Mouse (Mus musculus) kidney, adult 2 months (tissue): ENCODE results near the gene Vasp. TPM values are rescaled to one million over a fixed set of nuclear protein-coding genes. Genes with fewer than 3 reads are reported as not detected.
A peak's percentile ranks its signal among the peaks of the same experiment; 100 is the strongest.

Experiments used
- DNase-seq: peaks from one replicate; pipeline ENCODE4 v3.0.0; 2021
- H3K27ac ChIP-seq: fragments of 200-500 bp; 2 replicates; pipeline ENCODE4 v1.5.1; 2012; ENCODE audit warnings: low read depth, low read length, control low read depth, inconsistent platforms; ENCODE audit not compliant: insufficient read depth
- H3K27me3 ChIP-seq: fragments of 200-500 bp; replicated peaks from 2 replicates; pipeline ENCODE4 v1.6.1; 2012; ENCODE audit warnings: mild to moderate bottlenecking, moderate library complexity, low read length, inconsistent platforms; ENCODE audit not compliant: control insufficient read depth, insufficient read depth
- H3K36me3 ChIP-seq: fragments of 200-500 bp; 2 replicates; pipeline ENCODE4 v1.6.1; 2012; ENCODE audit warnings: mild to moderate bottlenecking, moderate library complexity, low read length, inconsistent platforms; ENCODE audit not compliant: control insufficient read depth, insufficient read depth
- H3K4me1 ChIP-seq: fragments of 200-500 bp; 2 replicates; pipeline ENCODE4 v1.6.1; 2011; ENCODE audit warnings: low read length; ENCODE audit not compliant: control insufficient read depth, insufficient read depth
- H3K4me3 ChIP-seq: fragments of 200-500 bp; 2 replicates; pipeline ENCODE4 v1.5.1; 2011; ENCODE audit warnings: mild to moderate bottlenecking, low read depth, low read length, control low read depth; ENCODE audit not compliant: insufficient read depth
- CTCF ChIP-seq: fragments of 200-500 bp; conservative IDR thresholded peaks from 2 replicates; pipeline ENCODE4 v1.5.1; 2011; ENCODE audit warnings: low read depth, mild to moderate bottlenecking, control low read depth, low read length, moderate library complexity, mixed read lengths; ENCODE audit not compliant: insufficient read depth, insufficient read length
- POLR2A ChIP-seq: fragments of 200-500 bp; IDR thresholded peaks from one replicate; pipeline ENCODE4 v1.6.1; 2011; ENCODE audit warnings: low read depth, low read length, control low read depth
- WGBS: fragments of 180-500 bp; shearing (Covaris S2); methylation state at CpG from one replicate; pipeline ENCODE4 v1.1.7; 2018; 5-methylcytosine and 5-hydroxymethylcytosine counted together
- polyA plus RNA-seq: library from polyadenylated mRNA; depleted of rRNA; stranded (reverse); fragments of >200 nt; gene quantifications from 2 replicates; pipeline ENCODE4 v1.2.3, GENCODE M21; 2012

Gene Vasp
- polyA plus RNA-seq, 1 experiment: 71.5 TPM

GRCm38 (mm10) chr7:19242005-19242404 lies 29.6 kb downstream of the Vasp start:
- no peak overlapping the region for H3K4me3 ChIP-seq
- H3K4me1 ChIP-seq: peaks cover 3% of the 10 kb centered on the region; the same call in 1 of the 2 replicates
- no peak for DNase-seq
- 58% methylated on average over 1 of the region's 1 CpGs for WGBS
- H3K36me3 ChIP-seq: no peaks in the 10 kb centered on the region
- H3K27me3 ChIP-seq: no peaks in the 10 kb centered on the region
- TF ChIP-seq CTCF: no peak
- TF ChIP-seq POLR2A: no peak
- H3K27ac ChIP-seq: no peak overlapping the region

GRCm38 (mm10) chr7:19240905-19241463 lies 30.6 kb downstream of the Vasp start:
- TF ChIP-seq CTCF: no peak
- TF ChIP-seq POLR2A: no peak
- 87% methylated on average over 8 of the region's 8 CpGs for WGBS
- Histone ChIP-seq H3K36me3 (no peaks in the 10 kb centered on the region), H3K4me3 (no peak overlapping the region), H3K27me3 (no peaks in the 10 kb centered on the region), H3K27ac (no peak overlapping the region), H3K4me1 (peaks cover 3% of the 10 kb centered on the region; the same call in 1 of the 2 replicates)
- no peak for DNase-seq

GRCm38 (mm10) chr7:19239986-19240385 lies 31.6 kb downstream of the Vasp start:
- Histone ChIP-seq H3K4me3 (no peak overlapping the region), H3K27me3 (no peaks in the 10 kb centered on the region), H3K27ac (no peak overlapping the region), H3K36me3 (no peaks in the 10 kb centered on the region), H3K4me1 (peaks cover 3% of the 10 kb centered on the region; the same call in 1 of the 2 replicates)
- TF ChIP-seq CTCF: no peak
- 58% methylated on average over 4 of the region's 4 CpGs for WGBS
- DNase-seq: no peak

- H3K27me3 ChIP-seq: no peaks in the 10 kb centered on the region
- TF ChIP-seq CTCF (peak; percentile 96), POLR2A (no peak)
- H3K27ac ChIP-seq: no peak overlapping the region
- peak; percentile 92 for DNase-seq
- H3K4me1 ChIP-seq: peaks cover 3% of the 10 kb centered on the region; the same call in 1 of the 2 replicates
- H3K36me3 ChIP-seq: no peaks in the 10 kb centered on the region
- 0% methylated on average over 1 of the region's 1 CpGs for WGBS
- H3K4me3 ChIP-seq: no peak overlapping the region
These were observed 32.2 kb downstream of the Vasp start for GRCm38 (mm10) chr7:19239423-19239822.

- Histone ChIP-seq H3K27me3 (no peaks in the 10 kb centered on the region), H3K4me3 (no peak overlapping the region), H3K4me1 (peaks cover 3% of the 10 kb centered on the region; the same call in 1 of the 2 replicates), H3K27ac (no peak overlapping the region), H3K36me3 (no peaks in the 10 kb centered on the region)
- no peak for TF ChIP-seq POLR2A
- TF ChIP-seq CTCF: no peak
- 91% methylated on average over 4 of the region's 4 CpGs for WGBS
- no peak for DNase-seq
These were observed 33.3 kb downstream of the Vasp start for GRCm38 (mm10) chr7:19238344-19238743.

- TF ChIP-seq CTCF (no peak), POLR2A (no peak)
- WGBS: 62% methylated on average over 2 of the region's 2 CpGs
- Histone ChIP-seq H3K4me3 (no peak overlapping the region), H3K36me3 (no peaks in the 10 kb centered on the region), H3K4me1 (peaks cover 15% of the 10 kb centered on the region; the same call in 1 of the 2 replicates), H3K27me3 (no peaks in the 10 kb centered on the region), H3K27ac (no peak overlapping the region)
- DNase-seq: no peak
These were observed 35.2 kb downstream of the Vasp start for GRCm38 (mm10) chr7:19236411-19236810.

GRCm38 (mm10) chr7:19235092-19235671 lies 36.4 kb downstream of the Vasp start:
- H3K27me3 ChIP-seq: no peaks in the 10 kb centered on the region
- no peak for TF ChIP-seq POLR2A
- TF ChIP-seq CTCF: no peak
- H3K4me1 ChIP-seq: peaks cover 26% of the 10 kb centered on the region; the same call in 1 of the 2 replicates
- DNase-seq: no peak
- no peak overlapping the region for H3K4me3 ChIP-seq
- H3K27ac ChIP-seq: no peak overlapping the region
- WGBS: 61% methylated on average over 2 of the region's 2 CpGs
- no peaks in the 10 kb centered on the region for H3K36me3 ChIP-seq
